Mouse (Mus musculus) splenic B cell, adult 2 months (primary cell): Measurements from ENCODE around the gene Nod1.

Experiments
- DNase-seq: peaks from one replicate; pipeline ENCODE4 v3.0.0-alpha.2; 2011; ENCODE audit warnings: low read depth, low spot score
- H3K27me3 ChIP-seq: 2 replicates; pipeline ENCODE4 v1.6.1; 2012; ENCODE audit warnings: mild to moderate bottlenecking, low read length, moderate library complexity, mixed read lengths; ENCODE audit not compliant: control insufficient read depth, poor library complexity, insufficient read depth, severe bottlenecking
- H3K36me3 ChIP-seq: 2 replicates; pipeline ENCODE4 v1.6.1; 2012; ENCODE audit warnings: mild to moderate bottlenecking, low read length, moderate library complexity, mixed read lengths; ENCODE audit not compliant: control insufficient read depth, poor library complexity, insufficient read depth, severe bottlenecking

Gene Nod1

DNA sequence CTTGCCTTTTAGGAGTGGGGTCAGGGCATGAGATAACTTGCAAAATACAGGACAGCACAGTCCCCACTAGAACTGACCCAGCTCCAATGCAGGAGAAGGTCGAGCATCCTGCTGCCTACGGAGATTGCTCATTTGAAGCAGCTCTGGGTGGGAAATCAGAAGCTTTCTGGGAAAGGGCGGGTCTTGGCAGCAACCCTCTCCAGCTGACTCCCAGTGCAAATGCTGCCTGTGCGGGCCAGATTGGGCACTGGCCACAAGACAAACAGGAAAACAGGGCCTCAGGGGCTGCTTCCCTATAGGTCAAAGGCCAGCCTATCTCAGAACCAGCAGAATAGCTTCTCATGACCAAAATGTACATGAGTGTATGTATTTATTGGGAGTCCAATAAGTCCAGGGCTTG, 32.8 kb downstream of the Nod1 start:
- Histone ChIP-seq H3K36me3 (peaks cover 3% of the 10 kb centered on the region; the same call in 1 of the 2 replicates), H3K27me3 (no peaks in the 10 kb centered on the region)
- DNase-seq, result no peak

DNA sequence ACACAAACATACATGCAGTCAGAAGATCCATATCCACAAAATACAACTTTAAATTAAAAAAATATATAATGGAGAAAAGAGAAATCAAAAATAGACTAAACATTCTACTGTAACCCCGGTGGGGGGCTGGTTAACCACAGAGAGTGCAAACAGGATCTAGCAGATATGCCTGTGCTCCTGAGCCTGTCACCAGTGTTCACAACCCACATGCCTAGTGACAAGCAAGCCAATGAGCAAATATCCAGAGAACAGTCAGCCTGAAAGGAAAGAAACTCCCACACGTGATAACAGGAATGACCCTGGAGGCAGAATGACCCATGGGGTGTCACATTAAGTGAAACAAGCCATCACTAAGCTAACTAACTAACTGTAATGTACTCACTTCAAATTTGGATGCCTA, 35.9 kb downstream of the Nod1 start:
- DNase-seq, result no peak
- Histone ChIP-seq H3K36me3 (peaks cover 3% of the 10 kb centered on the region; the same call in 1 of the 2 replicates), H3K27me3 (no peaks in the 10 kb centered on the region)

GRCm38 (mm10) chr6:54934930-54935329, 37.5 kb downstream of the Nod1 start:
- no peaks in the 10 kb centered on the region for H3K27me3 ChIP-seq
- no peak for DNase-seq
- peaks cover 3% of the 10 kb centered on the region; the same call in 1 of the 2 replicates for H3K36me3 ChIP-seq

- DNase-seq, result no peak
- Histone ChIP-seq H3K27me3 (no peaks in the 10 kb centered on the region), H3K36me3 (peaks cover 3% of the 10 kb centered on the region; the same call in 1 of the 2 replicates)
These were observed 38.1 kb downstream of the Nod1 start for GRCm38 (mm10) chr6:54934313-54934712.

DNA sequence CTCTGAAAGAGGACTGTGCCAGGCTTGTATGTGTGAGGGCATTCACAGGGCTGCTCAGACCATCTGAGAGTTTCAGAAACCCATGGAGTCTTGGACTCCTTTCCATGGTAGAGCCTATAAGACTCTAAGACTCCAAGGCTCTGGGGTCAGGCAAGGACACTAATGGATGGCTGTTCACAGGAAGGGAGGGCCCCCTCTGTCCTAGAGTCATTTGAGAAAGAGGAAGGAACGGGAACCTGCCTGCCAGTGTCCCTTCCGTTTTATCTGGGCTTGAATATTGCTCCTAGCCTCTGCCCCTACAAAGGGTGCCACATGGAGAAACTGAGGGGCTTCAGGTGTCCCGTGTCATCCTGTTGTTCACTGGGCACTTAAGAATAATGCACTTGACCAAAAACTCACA, 38.5 kb downstream of the Nod1 start:
- no peak for DNase-seq
- Histone ChIP-seq H3K27me3 (no peaks in the 10 kb centered on the region), H3K36me3 (peaks cover 3% of the 10 kb centered on the region; the same call in 1 of the 2 replicates)

DNA sequence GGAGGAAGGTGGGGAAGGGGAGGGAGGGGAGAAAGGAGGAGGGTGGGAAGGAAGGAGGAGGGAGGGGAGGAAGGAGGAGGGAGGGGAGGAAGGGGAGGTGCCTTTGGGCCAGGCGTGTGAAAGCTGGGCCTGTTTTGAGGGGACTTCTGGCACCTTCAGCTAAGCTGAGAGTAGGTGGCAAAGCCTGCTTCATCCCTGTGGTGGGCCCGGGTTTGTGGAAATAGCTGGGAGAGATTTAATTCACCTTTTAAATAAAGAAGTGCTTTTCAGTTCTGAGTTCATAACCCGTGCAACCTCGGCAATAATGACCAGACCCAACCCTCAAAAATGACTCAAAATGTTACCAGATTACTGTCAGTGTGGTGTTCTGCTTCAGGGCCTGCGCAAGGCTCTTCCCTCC, 39.2 kb downstream of the Nod1 start:
- no peaks in the 10 kb centered on the region for H3K27me3 ChIP-seq
- no peak for DNase-seq
- peaks cover 3% of the 10 kb centered on the region; the same call in 1 of the 2 replicates for H3K36me3 ChIP-seq

- Histone ChIP-seq H3K27me3 (no peaks in the 10 kb centered on the region), H3K36me3 (peaks cover 1% of the 10 kb centered on the region; the same call in 1 of the 2 replicates)
- no peak for DNase-seq
These were observed 39.9 kb downstream of the Nod1 start for GRCm38 (mm10) chr6:54932526-54932925.

- no peak for DNase-seq
- H3K36me3 ChIP-seq, result no peaks in the 10 kb centered on the region; the same call in 1 of the 2 replicates
These were observed 40.8 kb downstream of the Nod1 start for GRCm38 (mm10) chr6:54931641-54932040.

GRCm38 (mm10) chr6:54927946-54928345, 44.5 kb downstream of the Nod1 start:
- no peaks in the 10 kb centered on the region for H3K27me3 ChIP-seq
- no peak for DNase-seq
- H3K36me3 ChIP-seq, result no peaks in the 10 kb centered on the region; the same call in 1 of the 2 replicates

More at GRCm38 (mm10) chr6:54931641-54932040, 40.8 kb downstream of the Nod1 start:
- H3K27me3 ChIP-seq, result no peaks in the 10 kb centered on the region

- H3K27me3 ChIP-seq, result no peaks in the 10 kb centered on the region
- DNase-seq, result no peak
- H3K36me3 ChIP-seq, result no peaks in the 10 kb centered on the region; the same call in 1 of the 2 replicates
These were observed 45.5 kb downstream of the Nod1 start for GRCm38 (mm10) chr6:54926899-54927298.

DNA sequence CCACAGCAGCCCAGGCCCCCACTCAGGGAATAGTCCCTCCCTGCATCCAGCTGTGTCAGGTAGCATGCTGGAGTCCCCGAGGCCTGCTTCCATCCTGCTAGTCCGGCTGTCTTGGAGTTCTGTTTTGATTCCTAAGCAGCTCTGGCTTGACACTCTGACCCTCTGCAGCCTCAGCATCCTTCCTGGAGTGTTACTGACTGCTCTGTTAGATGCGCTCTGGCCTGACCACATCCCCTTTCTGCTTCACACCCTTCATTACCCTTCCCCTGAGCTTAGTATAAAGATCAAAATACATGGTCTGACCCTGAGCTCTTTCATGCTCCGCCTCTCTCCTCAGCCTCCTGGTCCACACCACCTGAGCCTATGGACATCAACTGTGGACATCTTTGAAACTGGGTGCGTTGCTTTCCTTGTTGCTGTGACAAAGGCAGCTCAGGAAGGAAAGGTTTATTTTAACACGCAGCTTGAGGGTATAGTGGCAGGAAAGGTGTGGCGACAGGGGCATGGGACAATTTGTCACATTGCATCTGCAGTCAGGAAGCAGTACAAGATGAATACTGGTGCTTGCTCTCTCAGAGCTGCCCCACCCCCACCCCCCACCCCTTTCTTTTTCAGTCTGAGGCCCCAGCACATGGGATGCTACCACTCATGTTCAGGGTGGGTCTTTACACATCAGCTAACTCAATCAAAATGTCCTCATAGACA, 46.5 kb downstream of the Nod1 start:
- peak; percentile 55 for DNase-seq
- Histone ChIP-seq H3K27me3 (no peaks in the 10 kb centered on the region), H3K36me3 (no peaks in the 10 kb centered on the region; the same call in 1 of the 2 replicates)

GRCm38 (mm10) chr6:54924538-54924937, 47.9 kb downstream of the Nod1 start:
- Histone ChIP-seq H3K27me3 (no peaks in the 10 kb centered on the region), H3K36me3 (no peaks in the 10 kb centered on the region; the same call in 1 of the 2 replicates)
- DNase-seq, result no peak

GRCm38 (mm10) chr6:54918521-54918920, 53.9 kb downstream of the Nod1 start:
- no peak for DNase-seq
- no peaks in the 10 kb centered on the region for H3K27me3 ChIP-seq
- H3K36me3 ChIP-seq, result no peaks in the 10 kb centered on the region

DNA sequence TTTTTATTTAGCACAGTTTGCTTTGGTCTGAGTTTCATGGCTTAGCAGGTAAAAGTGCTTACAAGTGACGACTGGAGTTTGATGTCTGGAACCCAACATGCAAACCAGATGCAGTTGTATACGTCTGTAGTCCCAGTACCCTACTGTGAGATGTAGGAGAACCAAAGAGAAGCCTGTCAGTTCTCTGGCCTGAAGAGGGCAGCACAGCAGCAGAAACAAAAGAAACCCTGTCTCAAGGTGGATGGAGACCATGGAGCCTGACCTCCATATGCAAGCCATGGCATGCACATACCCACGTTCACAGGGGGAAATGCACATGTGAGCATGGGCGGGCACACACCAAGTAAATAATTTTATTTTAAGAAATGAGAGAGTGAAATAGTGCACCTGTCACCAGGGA, 54.9 kb downstream of the Nod1 start:
- no peaks in the 10 kb centered on the region for H3K27me3 ChIP-seq
- peak; percentile 80 for DNase-seq

DNA sequence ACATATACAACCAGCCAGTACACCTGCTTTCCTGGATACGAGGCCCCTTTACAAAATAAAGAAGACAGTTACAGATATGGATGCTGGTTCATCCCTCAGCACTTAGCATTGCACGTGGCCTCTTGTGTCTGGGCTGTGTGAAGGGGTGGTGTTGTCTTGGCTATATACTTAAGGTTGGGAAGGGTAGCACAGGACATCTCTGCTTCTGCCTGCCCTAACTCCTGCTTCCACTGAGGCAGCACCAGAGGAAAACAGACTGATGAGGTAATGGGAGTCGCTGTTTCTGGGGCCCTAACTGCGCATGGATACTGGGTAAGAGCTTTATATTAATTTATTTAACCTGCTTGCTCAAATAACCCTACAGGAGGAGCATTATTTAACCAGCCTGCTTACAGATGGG, 55.5 kb downstream of the Nod1 start:
- no peak for DNase-seq
- H3K36me3 ChIP-seq, result no peaks in the 10 kb centered on the region
- H3K27me3 ChIP-seq, result no peaks in the 10 kb centered on the region

More for the DNA sequence above, 54.9 kb downstream of the Nod1 start:
- no peaks in the 10 kb centered on the region for H3K36me3 ChIP-seq
